Mouse (Mus musculus) embryonic facial prominence, embryonic 13.5 days (tissue): Measurements from ENCODE around the gene Map7. TPM values are rescaled to one million over a fixed set of nuclear protein-coding genes. Genes with fewer than 3 reads are reported as not detected.

Source experiments
- ATAC-seq: fragments of 200-750 bp; cut with Nextera tagmentation; 2 replicates; pipeline ENCODE4 v1.8.0; 2017; ENCODE audit warnings: low read depth; ENCODE audit not compliant: insufficient number of reproducible peaks, insufficient read depth, low FRiP score, low TSS enrichment
- H3K27ac ChIP-seq: fragments of 300-500 bp; sonication (generic); 2 replicates; pipeline ENCODE4 v1.5.1; 2015; ENCODE audit warnings: moderate library complexity, mild to moderate bottlenecking, inconsistent platforms
- H3K27me3 ChIP-seq: fragments of 300-500 bp; sonication (generic); 2 replicates; pipeline ENCODE4 v1.6.1; 2015; ENCODE audit warnings: mild to moderate bottlenecking, inconsistent platforms
- H3K36me3 ChIP-seq: fragments of 300-500 bp; sonication (generic); 2 replicates; pipeline ENCODE4 v1.6.1; 2015; ENCODE audit warnings: mild to moderate bottlenecking, inconsistent platforms
- H3K4me1 ChIP-seq: fragments of 300-500 bp; sonication (generic); 2 replicates; pipeline ENCODE4 v1.6.1; 2015; ENCODE audit warnings: inconsistent platforms
- H3K4me2 ChIP-seq: fragments of 300-500 bp; sonication (generic); 2 replicates; pipeline ENCODE4 v1.6.1; 2015; ENCODE audit warnings: moderate library complexity, mild to moderate bottlenecking, inconsistent platforms
- H3K4me3 ChIP-seq: fragments of 300-500 bp; sonication (generic); 2 replicates; pipeline ENCODE4 v1.5.1; 2015; ENCODE audit warnings: mild to moderate bottlenecking, inconsistent platforms
- H3K9ac ChIP-seq: fragments of 300-500 bp; sonication (generic); 2 replicates; pipeline ENCODE4 v1.6.1; 2015; ENCODE audit warnings: mild to moderate bottlenecking, inconsistent platforms
- H3K9me3 ChIP-seq: fragments of 300-500 bp; sonication (generic); 2 replicates; pipeline ENCODE4 v1.6.1; 2016; ENCODE audit warnings: inconsistent platforms
- WGBS: fragments of 180-500 bp; shearing (Covaris S2); methylation state at CpG from one replicate; pipeline ENCODE4 v1.1.7; 2015; ENCODE audit warnings: mixed read lengths; 5-methylcytosine and 5-hydroxymethylcytosine counted together
- polyA plus RNA-seq: library from polyadenylated mRNA; unstranded; fragments of >200 nt; fragmentation: Nextera tagmentation; extraction: Ambion mirVana; gene quantifications from 2 replicates; pipeline ENCODE4 v1.2.1, GENCODE M21; 2015

Map7 gene
- polyA plus RNA-seq, 1 experiment from 2014 or later = 12.6 TPM

- Histone ChIP-seq H3K27ac (no peak overlapping the region; the same call in 1 of the 2 replicates), H3K36me3 (no peaks in the 10 kb centered on the region), H3K4me3 (no peak overlapping the region), H3K4me1 (peaks cover 21% of the 10 kb centered on the region), H3K4me2 (peak overlapping the region; percentile 62), H3K9me3 (no peaks in the 10 kb centered on the region), H3K27me3 (no peaks in the 10 kb centered on the region), H3K9ac (no peak overlapping the region)
- 48% methylated on average over 4 of the region's 4 CpGs for WGBS
- ATAC-seq = no peak
These were observed 23.5 kb downstream of the Map7 start for GRCm38 (mm10) chr10:20171756-20172155.

GRCm38 (mm10) chr10:20173733-20174132, 25.5 kb downstream of the Map7 start:
- 64% methylated on average over 4 of the region's 4 CpGs for WGBS
- peaks cover 21% of the 10 kb centered on the region for H3K4me1 ChIP-seq
- 0 out of 2 replicates have a peak overlapping the region, but pooled peaks have one; percentile 39 for H3K27ac ChIP-seq
- no peak overlapping the region for H3K9ac ChIP-seq
- H3K9me3 ChIP-seq = no peaks in the 10 kb centered on the region
- H3K4me3 ChIP-seq = no peak overlapping the region
- H3K27me3 ChIP-seq = no peaks in the 10 kb centered on the region
- H3K4me2 ChIP-seq = no peak overlapping the region
- H3K36me3 ChIP-seq = no peaks in the 10 kb centered on the region
- ATAC-seq = no peak

GRCm38 (mm10) chr10:20176054-20176453, 27.8 kb downstream of the Map7 start:
- H3K4me3 ChIP-seq = no peak overlapping the region
- no peak overlapping the region for H3K9ac ChIP-seq
- 63% methylated on average over 7 of the region's 7 CpGs for WGBS
- no peak overlapping the region for H3K4me2 ChIP-seq
- H3K27ac ChIP-seq = no peak overlapping the region
- no peak for ATAC-seq
- no peaks in the 10 kb centered on the region for H3K27me3 ChIP-seq
- H3K4me1 ChIP-seq = peaks cover 13% of the 10 kb centered on the region
- no peaks in the 10 kb centered on the region for H3K9me3 ChIP-seq
- no peaks in the 10 kb centered on the region for H3K36me3 ChIP-seq

GRCm38 (mm10) chr10:20178807-20179605, 30.7 kb downstream of the Map7 start:
- WGBS = 30% methylated on average over 12 of the region's 12 CpGs
- H3K9ac ChIP-seq = no peak overlapping the region
- no peaks in the 10 kb centered on the region for H3K36me3 ChIP-seq
- no peaks in the 10 kb centered on the region for H3K27me3 ChIP-seq
- H3K4me3 ChIP-seq = no peak overlapping the region
- no peaks in the 10 kb centered on the region for H3K9me3 ChIP-seq
- no peak overlapping the region for H3K4me2 ChIP-seq
- H3K4me1 ChIP-seq = peaks cover 41% of the 10 kb centered on the region
- ATAC-seq = peak; percentile 76; the same call in 1 of the 2 replicates
- no peak overlapping the region; the same call in 1 of the 2 replicates for H3K27ac ChIP-seq

- no peak overlapping the region for H3K4me3 ChIP-seq
- ATAC-seq = no peak
- no peak overlapping the region for H3K27ac ChIP-seq
- no peaks in the 10 kb centered on the region for H3K27me3 ChIP-seq
- H3K9ac ChIP-seq = no peak overlapping the region
- no peaks in the 10 kb centered on the region for H3K9me3 ChIP-seq
- peaks cover 37% of the 10 kb centered on the region for H3K4me1 ChIP-seq
- 43% methylated on average over 10 of the region's 10 CpGs for WGBS
- H3K36me3 ChIP-seq = no peaks in the 10 kb centered on the region
- no peak overlapping the region for H3K4me2 ChIP-seq
These were observed 32.9 kb downstream of the Map7 start for GRCm38 (mm10) chr10:20181198-20181597.

- H3K4me2 ChIP-seq = no peak overlapping the region
- no peak for ATAC-seq
- no peak overlapping the region for H3K27ac ChIP-seq
- H3K9ac ChIP-seq = no peak overlapping the region
- no peaks in the 10 kb centered on the region for H3K36me3 ChIP-seq
- H3K4me3 ChIP-seq = no peak overlapping the region
- 45% methylated on average over 11 of the region's 11 CpGs for WGBS
- H3K9me3 ChIP-seq = no peaks in the 10 kb centered on the region
- peaks cover 38% of the 10 kb centered on the region for H3K4me1 ChIP-seq
- no peaks in the 10 kb centered on the region for H3K27me3 ChIP-seq
These were observed 33.6 kb downstream of the Map7 start for GRCm38 (mm10) chr10:20181680-20182399.

GRCm38 (mm10) chr10:20184326-20184725, 36.1 kb downstream of the Map7 start:
- 81% methylated on average over 4 of the region's 4 CpGs for WGBS
- H3K4me3 ChIP-seq = no peak overlapping the region

GRCm38 (mm10) chr10:20185264-20185663, 37.0 kb downstream of the Map7 start:
- Histone ChIP-seq H3K4me2 (no peak overlapping the region), H3K4me1 (peaks cover 40% of the 10 kb centered on the region), H3K9me3 (no peaks in the 10 kb centered on the region), H3K27ac (no peak overlapping the region), H3K4me3 (no peak overlapping the region), H3K9ac (no peak overlapping the region), H3K27me3 (no peaks in the 10 kb centered on the region), H3K36me3 (no peaks in the 10 kb centered on the region)
- 56% methylated on average over 4 of the region's 4 CpGs for WGBS
- ATAC-seq = no peak

More at GRCm38 (mm10) chr10:20184326-20184725, 36.1 kb downstream of the Map7 start:
- Histone ChIP-seq H3K36me3 (no peaks in the 10 kb centered on the region), H3K9me3 (no peaks in the 10 kb centered on the region), H3K27me3 (no peaks in the 10 kb centered on the region), H3K27ac (no peak overlapping the region), H3K9ac (no peak overlapping the region), H3K4me1 (peaks cover 40% of the 10 kb centered on the region), H3K4me2 (no peak overlapping the region)
- ATAC-seq = no peak

- Histone ChIP-seq H3K27ac (no peak overlapping the region), H3K4me3 (no peak overlapping the region), H3K9me3 (no peaks in the 10 kb centered on the region), H3K36me3 (no peaks in the 10 kb centered on the region), H3K9ac (no peak overlapping the region), H3K4me1 (peaks cover 38% of the 10 kb centered on the region), H3K4me2 (no peak overlapping the region), H3K27me3 (no peaks in the 10 kb centered on the region)
- WGBS = 89% methylated on average over 2 of the region's 2 CpGs
- no peak for ATAC-seq
These were observed 37.5 kb downstream of the Map7 start for GRCm38 (mm10) chr10:20185806-20186205.

- Histone ChIP-seq H3K4me3 (no peak overlapping the region), H3K27ac (no peak overlapping the region), H3K9me3 (no peaks in the 10 kb centered on the region), H3K4me1 (peaks cover 28% of the 10 kb centered on the region), H3K9ac (no peak overlapping the region), H3K4me2 (no peak overlapping the region), H3K36me3 (no peaks in the 10 kb centered on the region), H3K27me3 (no peaks in the 10 kb centered on the region)
- 76% methylated on average over 5 of the region's 5 CpGs for WGBS
- ATAC-seq = no peak
These were observed 38.6 kb downstream of the Map7 start for GRCm38 (mm10) chr10:20186800-20187273.

- no peak overlapping the region for H3K27ac ChIP-seq
- 92% methylated on average over 6 of the region's 6 CpGs for WGBS
- no peak overlapping the region for H3K4me3 ChIP-seq
- H3K27me3 ChIP-seq = no peaks in the 10 kb centered on the region
- H3K9me3 ChIP-seq = no peaks in the 10 kb centered on the region
- no peak overlapping the region for H3K9ac ChIP-seq
- no peak overlapping the region for H3K4me2 ChIP-seq
- no peaks in the 10 kb centered on the region for H3K36me3 ChIP-seq
- H3K4me1 ChIP-seq = peaks cover 17% of the 10 kb centered on the region
- ATAC-seq = no peak
These were observed 42.0 kb downstream of the Map7 start for GRCm38 (mm10) chr10:20190139-20190747.
